Mouse (Mus musculus): Measurements from ENCODE around the gene Spats2. TPM values are rescaled to one million over a fixed set of nuclear protein-coding genes. Genes with fewer than 3 reads are reported as not detected.
A peak's percentile ranks its signal among the peaks of the same experiment; 100 is the strongest.

The Spats2 gene
- polyA plus RNA-seq, 1 experiment from 2014 or later: 7.7 TPM

Small RNA genes within 50 kb of the gene (microRNA-seq; reads per million reads assigned to microRNA genes)
- gene Mir6960: 4.1 reads per million, percentile 11 among the genes with 10 or more reads in this experiment

Other genes starting within 250 kb of the Spats2 start
- 2.9 and 3.0 TPM in 2 replicates for gene Rhebl1, start 231.4 kb upstream of the Spats2 start, polyA plus RNA-seq (2015; fragmentation: Nextera tagmentation; extraction: Ambion mirVana)
- 0.08 and 0.12 TPM in 2 replicates for gene Dhh, start 227.4 kb upstream of the Spats2 start, polyA plus RNA-seq (2015; fragmentation: Nextera tagmentation; extraction: Ambion mirVana)
- gene Lmbr1l, start 207.7 kb upstream of the Spats2 start, polyA plus RNA-seq (2015; fragmentation: Nextera tagmentation; extraction: Ambion mirVana): 4.7 and 4.8 TPM in 2 replicates
- 1,053 and 1,106 TPM in 2 replicates for gene Tuba1b, start 191.4 kb upstream of the Spats2 start, polyA plus RNA-seq (2015; fragmentation: Nextera tagmentation; extraction: Ambion mirVana)
- not detected in 2 replicates for gene Gm49450, start 172.4 kb upstream of the Spats2 start, polyA plus RNA-seq (2015; fragmentation: Nextera tagmentation; extraction: Ambion mirVana)
- gene Tuba1a, start 172.2 kb upstream of the Spats2 start, polyA plus RNA-seq (2015; fragmentation: Nextera tagmentation; extraction: Ambion mirVana): 71.7 and 75.1 TPM in 2 replicates
- gene Tuba1c, start 96.0 kb upstream of the Spats2 start, polyA plus RNA-seq (2015; fragmentation: Nextera tagmentation; extraction: Ambion mirVana): 271 and 291 TPM in 2 replicates
- 0.83 and 1.2 TPM in 2 replicates for gene Prph, start 70.7 kb upstream of the Spats2 start, polyA plus RNA-seq (2015; fragmentation: Nextera tagmentation; extraction: Ambion mirVana)
- gene Troap, start 51.3 kb upstream of the Spats2 start, polyA plus RNA-seq (2015; fragmentation: Nextera tagmentation; extraction: Ambion mirVana): 14.6 and 15.9 TPM in 2 replicates
- not detected in 2 replicates for gene C1ql4, start 38.1 kb upstream of the Spats2 start, polyA plus RNA-seq (2015; fragmentation: Nextera tagmentation; extraction: Ambion mirVana)
- 18.1 and 21.5 TPM in 2 replicates for gene Dnajc22, start 32.7 kb upstream of the Spats2 start, polyA plus RNA-seq (2015; fragmentation: Nextera tagmentation; extraction: Ambion mirVana)
- 0.12 and 0.30 TPM in 2 replicates for gene Kcnh3, start 98.9 kb downstream of the Spats2 start, polyA plus RNA-seq (2015; fragmentation: Nextera tagmentation; extraction: Ambion mirVana)
- 42.8 and 46.2 TPM in 2 replicates for gene Mcrs1, start 126.0 kb downstream of the Spats2 start, polyA plus RNA-seq (2015; fragmentation: Nextera tagmentation; extraction: Ambion mirVana)
- 6.6 and 8.8 TPM in 2 replicates for gene Prpf40b, start 169.2 kb downstream of the Spats2 start, polyA plus RNA-seq (2015; fragmentation: Nextera tagmentation; extraction: Ambion mirVana)
- gene Fam186b, start 170.0 kb downstream of the Spats2 start, polyA plus RNA-seq (2015; fragmentation: Nextera tagmentation; extraction: Ambion mirVana): not detected in 2 replicates
- gene Fmnl3, start 244.6 kb downstream of the Spats2 start, polyA plus RNA-seq (2015; fragmentation: Nextera tagmentation; extraction: Ambion mirVana): 3.5 and 3.8 TPM in 2 replicates

Data from liver, embryonic 15.5 days (tissue).